Mouse (Mus musculus) neural tube, embryonic 12.5 days (tissue): ENCODE results near the gene Ktn1. TPM values are rescaled to one million over a fixed set of nuclear protein-coding genes. Genes with fewer than 3 reads are reported as not detected.

ENCODE experiments used
- ATAC-seq: fragments of 200-750 bp; cut with Nextera tagmentation; 2 replicates; pipeline ENCODE4 v1.8.0; 2017; ENCODE audit warnings: low read depth, mild to moderate bottlenecking, moderate TSS enrichment, moderate library complexity; ENCODE audit not compliant: low FRiP score
- H3K27ac ChIP-seq: fragments of 300-500 bp; sonication (generic); 2 replicates; pipeline ENCODE4 v1.5.1; 2016
- H3K27me3 ChIP-seq: fragments of 300-500 bp; sonication (generic); replicated peaks from 2 replicates; pipeline ENCODE4 v1.6.1; 2016; ENCODE audit warnings: mild to moderate bottlenecking
- H3K36me3 ChIP-seq: fragments of 300-500 bp; sonication (generic); 2 replicates; pipeline ENCODE4 v1.6.1; 2016; ENCODE audit warnings: mild to moderate bottlenecking
- H3K4me1 ChIP-seq: fragments of 300-500 bp; sonication (generic); 2 replicates; pipeline ENCODE4 v1.6.1; 2016
- H3K4me2 ChIP-seq: fragments of 300-500 bp; sonication (generic); replicated peaks from 2 replicates; pipeline ENCODE4 v1.6.1; 2016; ENCODE audit warnings: mild to moderate bottlenecking
- H3K4me3 ChIP-seq: fragments of 300-500 bp; sonication (generic); 2 replicates; pipeline ENCODE4 v1.5.1; 2016
- H3K9ac ChIP-seq: fragments of 300-500 bp; sonication (generic); 2 replicates; pipeline ENCODE4 v1.6.1; 2016; ENCODE audit warnings: mild to moderate bottlenecking
- H3K9me3 ChIP-seq: fragments of 300-500 bp; sonication (generic); 2 replicates; pipeline ENCODE4 v1.6.1; 2016; ENCODE audit warnings: mild to moderate bottlenecking
- WGBS: fragments of 180-500 bp; shearing (Covaris S2); methylation state at CpG from one replicate; pipeline ENCODE4 v1.1.7; 2016; 5-methylcytosine and 5-hydroxymethylcytosine counted together
- polyA plus RNA-seq: library from polyadenylated mRNA; unstranded; fragments of >200 nt; fragmentation: Nextera tagmentation; extraction: Ambion mirVana; gene quantifications from 2 replicates; pipeline ENCODE4 v1.2.1, GENCODE M21; 2016

Gene Ktn1
- 83.0 and 88.3 TPM in 2 replicates for polyA plus RNA-seq

- Histone ChIP-seq H3K9me3 (no peaks in the 10 kb centered on the region), H3K27me3 (no peaks in the 10 kb centered on the region), H3K4me2 (peak within 1 kb of the TSS; percentile 59), H3K9ac (peak within 1 kb of the TSS; percentile 94), H3K4me1 (peaks cover 9% of the 10 kb centered on the region), H3K27ac (peak within 1 kb of the TSS; percentile 85), H3K4me3 (peak within 1 kb of the TSS; percentile 97), H3K36me3 (no peaks in the 10 kb centered on the region)
- 60% methylated on average over 5 of the region's 5 CpGs for WGBS
- no peak for ATAC-seq
These were observed at the start of gene Ktn1 for GRCm38 (mm10) chr14:47648218-47648617. Ktn1 (plus strand) TSS chr14:47648448.

DNA sequence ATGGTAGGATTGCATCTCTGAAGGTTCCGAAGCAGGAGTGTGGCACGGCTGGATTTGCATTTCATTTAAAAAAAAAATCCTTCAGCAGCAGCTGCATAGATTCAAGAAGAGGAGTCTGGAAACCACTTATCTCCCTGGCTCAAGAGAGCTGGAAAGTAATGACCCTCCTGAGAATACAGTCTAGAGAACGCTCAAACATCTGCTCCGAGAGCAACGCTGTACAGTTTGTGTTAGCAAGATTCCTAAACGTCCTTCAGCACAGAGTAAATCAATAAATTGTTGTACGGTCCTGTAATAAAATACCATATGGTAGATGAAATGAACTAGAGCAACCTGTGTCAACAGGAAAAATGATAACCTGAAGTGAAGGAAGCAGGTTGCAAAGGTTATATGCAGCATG is 35.0 kb upstream of the Ktn1 start:
- H3K9ac ChIP-seq = no peak overlapping the region
- H3K27me3 ChIP-seq = no peaks in the 10 kb centered on the region
- no peaks in the 10 kb centered on the region for H3K36me3 ChIP-seq
- no peaks in the 10 kb centered on the region for H3K4me1 ChIP-seq
- 66% methylated on average over 7 of the region's 7 CpGs for WGBS
- no peak overlapping the region for H3K4me3 ChIP-seq
- no peak overlapping the region for H3K4me2 ChIP-seq
- no peak for ATAC-seq
- H3K27ac ChIP-seq = no peak overlapping the region
- H3K9me3 ChIP-seq = no peaks in the 10 kb centered on the region

- no peaks in the 10 kb centered on the region for H3K4me1 ChIP-seq
- H3K4me2 ChIP-seq = no peak overlapping the region
- H3K36me3 ChIP-seq = no peaks in the 10 kb centered on the region
- no peaks in the 10 kb centered on the region for H3K27me3 ChIP-seq
- H3K27ac ChIP-seq = no peak overlapping the region
- ATAC-seq = no peak
- no peak overlapping the region for H3K9ac ChIP-seq
- 89% methylated on average over 5 of the region's 5 CpGs for WGBS
- no peaks in the 10 kb centered on the region for H3K9me3 ChIP-seq
- no peak overlapping the region for H3K4me3 ChIP-seq
These were observed 29.4 kb upstream of the Ktn1 start for GRCm38 (mm10) chr14:47618891-47619290.

DNA sequence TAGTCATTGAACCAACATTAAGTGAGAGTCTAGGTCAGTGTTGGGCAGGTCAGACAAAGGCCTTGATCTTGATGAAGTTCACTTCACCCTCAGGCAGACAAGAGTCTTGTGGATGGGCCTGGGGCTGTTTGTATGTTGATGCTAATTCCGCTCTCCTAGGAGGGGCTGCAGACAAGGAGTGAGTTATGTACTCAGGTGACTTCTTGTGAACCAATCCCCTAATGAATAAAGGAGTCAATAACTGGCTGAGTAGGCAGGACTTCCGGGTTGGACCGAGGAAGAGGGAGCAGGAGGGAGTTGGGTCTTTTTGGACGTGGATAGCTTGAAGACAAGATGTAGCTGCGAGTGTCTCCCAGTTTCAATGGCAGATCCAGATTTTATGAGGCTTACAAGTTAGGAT is 26.3 kb upstream of the Ktn1 start:
- ATAC-seq = no peak
- WGBS = 86% methylated on average over 5 of the region's 5 CpGs
- Histone ChIP-seq H3K27ac (no peak overlapping the region), H3K9me3 (no peaks in the 10 kb centered on the region), H3K9ac (no peak overlapping the region), H3K36me3 (no peaks in the 10 kb centered on the region), H3K27me3 (no peaks in the 10 kb centered on the region), H3K4me1 (no peaks in the 10 kb centered on the region), H3K4me2 (no peak overlapping the region), H3K4me3 (no peak overlapping the region)

- H3K27ac ChIP-seq = no peak overlapping the region
- no peaks in the 10 kb centered on the region for H3K4me1 ChIP-seq
- ATAC-seq = no peak
- H3K36me3 ChIP-seq = no peaks in the 10 kb centered on the region
- H3K4me3 ChIP-seq = no peak overlapping the region
- H3K9me3 ChIP-seq = no peaks in the 10 kb centered on the region
- H3K9ac ChIP-seq = no peak overlapping the region
- 80% methylated on average over 3 of the region's 3 CpGs for WGBS
- no peaks in the 10 kb centered on the region for H3K27me3 ChIP-seq
- H3K4me2 ChIP-seq = no peak overlapping the region
These were observed 23.4 kb upstream of the Ktn1 start for GRCm38 (mm10) chr14:47624837-47625236.

- Histone ChIP-seq H3K4me3 (no peak overlapping the region), H3K9me3 (no peaks in the 10 kb centered on the region), H3K4me1 (no peaks in the 10 kb centered on the region), H3K36me3 (no peaks in the 10 kb centered on the region), H3K4me2 (no peak overlapping the region), H3K9ac (no peak overlapping the region), H3K27me3 (no peaks in the 10 kb centered on the region), H3K27ac (no peak overlapping the region)
- ATAC-seq = no peak
- 91% methylated on average over 4 of the region's 4 CpGs for WGBS
These were observed 22.1 kb upstream of the Ktn1 start for GRCm38 (mm10) chr14:47626143-47626542.

DNA sequence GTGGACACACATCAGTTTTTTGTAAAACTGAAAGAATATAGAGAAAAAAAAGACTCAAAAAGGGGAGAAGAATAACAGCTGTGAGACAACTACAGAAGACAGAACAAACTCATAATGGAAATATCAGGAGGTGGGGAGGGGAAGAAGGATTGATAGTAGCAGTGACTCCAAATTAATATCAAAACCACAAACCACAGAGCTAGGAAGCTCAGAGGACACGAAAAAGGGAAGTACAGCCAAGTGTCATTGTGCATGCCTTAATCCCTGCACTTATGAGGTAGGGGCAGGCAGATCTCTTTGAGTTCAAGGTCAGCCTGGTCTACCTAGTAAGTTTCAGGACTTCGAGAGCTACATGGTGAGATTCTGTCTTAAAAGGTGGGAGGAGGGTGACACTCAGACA is 21.4 kb upstream of the Ktn1 start:
- Histone ChIP-seq H3K27ac (no peak overlapping the region), H3K4me3 (no peak overlapping the region), H3K36me3 (no peaks in the 10 kb centered on the region), H3K27me3 (no peaks in the 10 kb centered on the region), H3K4me1 (no peaks in the 10 kb centered on the region), H3K9me3 (no peaks in the 10 kb centered on the region), H3K9ac (no peak overlapping the region), H3K4me2 (no peak overlapping the region)
- ATAC-seq = no peak
- WGBS = 80% methylated on average over 2 of the region's 2 CpGs

- Histone ChIP-seq H3K4me1 (no peaks in the 10 kb centered on the region), H3K9ac (no peak overlapping the region), H3K4me2 (no peak overlapping the region), H3K27me3 (no peaks in the 10 kb centered on the region), H3K9me3 (no peaks in the 10 kb centered on the region), H3K4me3 (no peak overlapping the region), H3K36me3 (no peaks in the 10 kb centered on the region), H3K27ac (no peak overlapping the region)
- WGBS = 90% methylated on average over 5 of the region's 5 CpGs
- no peak for ATAC-seq
These were observed 20.9 kb upstream of the Ktn1 start for GRCm38 (mm10) chr14:47627360-47627759.

DNA sequence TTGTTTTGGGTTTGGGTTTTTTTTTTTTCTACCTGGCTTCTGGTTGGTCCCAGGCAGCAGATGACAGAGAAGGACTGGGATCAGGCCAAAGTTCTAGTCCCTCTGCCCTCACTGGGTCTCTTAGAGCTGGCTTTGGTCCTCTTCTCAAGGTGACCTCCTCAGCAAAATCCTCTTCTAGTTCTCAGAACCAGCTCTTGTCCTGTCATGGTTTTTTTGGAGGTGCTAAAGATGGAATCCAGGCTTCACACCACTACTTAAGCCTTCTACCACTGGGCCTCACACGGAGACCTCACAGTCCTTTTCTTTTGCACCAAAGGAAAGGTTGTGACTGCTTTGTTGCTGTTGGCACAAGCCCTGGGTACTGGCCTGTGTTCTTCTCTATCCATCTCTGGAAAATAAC is 15.8 kb upstream of the Ktn1 start:
- Histone ChIP-seq H3K27me3 (no peaks in the 10 kb centered on the region), H3K4me2 (no peak overlapping the region), H3K9ac (no peak overlapping the region), H3K36me3 (no peaks in the 10 kb centered on the region), H3K4me3 (no peak overlapping the region), H3K27ac (no peak overlapping the region), H3K4me1 (peaks cover 3% of the 10 kb centered on the region; the same call in 1 of the 2 replicates), H3K9me3 (no peaks in the 10 kb centered on the region)
- 92% methylated on average over 1 of the region's 1 CpGs for WGBS
- no peak for ATAC-seq

GRCm38 (mm10) chr14:47634410-47634809 is 13.8 kb upstream of the Ktn1 start:
- Histone ChIP-seq H3K4me2 (no peak overlapping the region), H3K27ac (no peak overlapping the region), H3K9ac (no peak overlapping the region), H3K9me3 (no peaks in the 10 kb centered on the region), H3K27me3 (no peaks in the 10 kb centered on the region), H3K4me1 (peaks cover 3% of the 10 kb centered on the region; the same call in 1 of the 2 replicates), H3K4me3 (no peak overlapping the region), H3K36me3 (no peaks in the 10 kb centered on the region)
- no peak for ATAC-seq
- WGBS = 76% methylated on average over 9 of the region's 9 CpGs

- H3K9ac ChIP-seq = no peak overlapping the region
- no peak for ATAC-seq
- no peak overlapping the region for H3K27ac ChIP-seq
- H3K4me3 ChIP-seq = no peak overlapping the region
- H3K4me1 ChIP-seq = peaks cover 3% of the 10 kb centered on the region; the same call in 1 of the 2 replicates
- no peaks in the 10 kb centered on the region for H3K27me3 ChIP-seq
- WGBS = 77% methylated on average over 7 of the region's 7 CpGs
- H3K36me3 ChIP-seq = no peaks in the 10 kb centered on the region
- H3K4me2 ChIP-seq = no peak overlapping the region
- no peaks in the 10 kb centered on the region for H3K9me3 ChIP-seq
These were observed 13.4 kb upstream of the Ktn1 start for GRCm38 (mm10) chr14:47634846-47635245.

DNA sequence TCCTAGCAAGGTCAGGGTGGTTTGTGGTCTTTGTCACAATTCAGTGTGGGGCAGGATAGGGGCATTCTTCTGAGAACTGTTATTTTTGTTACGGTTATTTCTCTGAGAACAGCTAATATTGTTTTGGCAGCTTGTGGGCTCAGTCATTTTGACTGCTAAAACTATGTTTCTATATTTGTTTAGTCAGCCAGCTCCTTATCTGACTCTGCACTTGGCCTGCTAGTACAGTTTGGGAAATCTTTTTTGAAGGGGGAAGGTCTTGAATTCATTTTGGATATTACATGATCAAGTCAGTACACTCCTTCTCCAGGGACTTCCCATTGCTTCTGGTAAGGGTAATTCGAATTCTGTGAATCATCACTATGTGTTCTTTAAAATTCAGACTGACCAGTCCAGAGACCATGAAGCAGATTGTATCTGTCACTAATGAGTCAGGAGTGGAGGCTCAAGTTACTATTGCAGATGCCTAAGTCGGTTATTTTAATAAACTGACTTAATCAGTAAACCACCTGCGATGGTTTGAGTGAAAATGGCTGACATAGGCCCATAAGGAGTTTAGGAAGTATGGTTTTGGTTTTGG is 9.8 kb upstream of the Ktn1 start:
- no peaks in the 10 kb centered on the region for H3K9me3 ChIP-seq
- no peak overlapping the region for H3K27ac ChIP-seq
- no peak overlapping the region for H3K4me3 ChIP-seq
- no peaks in the 10 kb centered on the region for H3K27me3 ChIP-seq
- ATAC-seq = no peak
- H3K9ac ChIP-seq = no peak overlapping the region
- peaks cover 3% of the 10 kb centered on the region; the same call in 1 of the 2 replicates for H3K4me1 ChIP-seq
- no peak overlapping the region for H3K4me2 ChIP-seq
- no peaks in the 10 kb centered on the region for H3K36me3 ChIP-seq
- 81% methylated on average over 4 of the region's 4 CpGs for WGBS

GRCm38 (mm10) chr14:47645620-47646019 is 2.6 kb upstream of the Ktn1 start:
- Histone ChIP-seq H3K27me3 (no peaks in the 10 kb centered on the region), H3K4me1 (peaks cover 9% of the 10 kb centered on the region), H3K4me2 (no peak overlapping the region), H3K4me3 (no peak overlapping the region), H3K27ac (no peak overlapping the region), H3K9me3 (no peaks in the 10 kb centered on the region), H3K36me3 (no peaks in the 10 kb centered on the region), H3K9ac (no peak overlapping the region)
- 64% methylated on average over 7 of the region's 7 CpGs for WGBS
- ATAC-seq = no peak
